Mouse (Mus musculus) urinary bladder, postnatal 10 days (tissue): ENCODE results near the gene Hdc.

Experiments used
- DNase-seq: peaks from one replicate; pipeline ENCODE4 v3.0.0; 2022; ENCODE audit warnings: low spot score

Gene Hdc

DNA sequence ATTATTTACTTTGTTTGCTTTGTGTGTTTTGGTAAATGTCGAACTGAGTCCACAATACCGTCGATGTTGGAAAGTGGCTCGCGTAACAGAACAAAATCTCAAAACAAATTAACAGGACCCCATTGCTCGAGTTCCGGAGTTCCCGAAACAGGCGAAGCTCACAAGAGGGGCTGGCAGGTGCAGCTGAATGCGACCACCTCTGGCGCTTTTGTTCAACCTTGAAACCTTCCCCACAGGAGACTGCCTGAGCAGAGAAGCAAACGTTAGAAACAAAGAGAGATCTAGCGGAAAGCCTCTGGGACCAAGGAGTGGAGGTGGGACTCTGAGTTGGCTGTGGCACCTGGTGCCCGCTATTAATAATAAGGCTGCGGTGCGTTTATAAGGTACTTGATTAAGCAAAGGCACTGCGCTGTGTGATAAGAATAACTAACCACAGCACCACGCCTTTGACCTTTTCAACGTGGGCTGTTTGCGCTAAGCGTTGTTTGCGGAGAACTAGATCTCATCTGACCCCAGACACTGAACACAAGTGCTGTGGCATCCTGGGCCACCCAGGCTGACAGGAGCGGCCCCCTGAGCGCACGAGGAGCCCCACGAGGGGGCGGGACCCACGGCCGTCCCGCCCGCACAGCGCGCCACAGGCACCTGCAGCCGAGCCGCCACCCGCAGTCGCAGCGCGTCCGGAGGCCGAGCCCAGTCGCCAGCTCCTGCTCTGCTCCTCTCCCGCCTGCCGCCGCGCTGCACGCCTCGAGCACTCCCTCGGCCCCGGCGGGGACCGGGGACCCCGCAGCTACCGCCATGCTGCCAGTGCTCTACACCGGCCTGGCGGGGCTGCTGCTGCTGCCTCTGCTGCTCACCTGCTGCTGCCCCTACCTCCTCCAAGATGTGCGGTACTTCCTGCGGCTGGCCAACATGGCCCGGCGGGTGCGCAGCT lies 66.5 kb downstream of the Hdc start, which contains the start of gene Slc27a2:
Gene Slc27a2 (plus strand): TSS at position 51 of the 934 bp plus-strand sequence.
- DNase-seq: no peak

DNA sequence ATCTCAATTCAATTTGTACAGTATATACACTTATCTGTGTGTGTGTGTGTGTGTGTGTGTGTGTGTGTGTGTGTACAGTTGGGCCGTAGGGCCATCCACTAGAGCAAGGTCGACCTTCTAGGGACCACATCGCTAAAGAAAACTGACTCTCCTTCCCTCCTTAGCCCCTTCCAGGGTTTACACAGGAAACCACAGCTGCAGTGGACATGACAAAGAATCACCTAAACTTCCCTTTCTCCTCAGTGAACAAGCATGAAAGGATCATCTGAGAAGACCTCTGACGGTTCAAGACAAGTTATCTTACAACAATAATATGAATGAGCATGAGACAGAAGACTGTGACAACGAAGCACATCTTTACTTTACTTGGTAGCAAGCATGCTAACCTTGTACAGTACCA lies 67.2 kb downstream of the Hdc start:
- DNase-seq: no peak

DNA sequence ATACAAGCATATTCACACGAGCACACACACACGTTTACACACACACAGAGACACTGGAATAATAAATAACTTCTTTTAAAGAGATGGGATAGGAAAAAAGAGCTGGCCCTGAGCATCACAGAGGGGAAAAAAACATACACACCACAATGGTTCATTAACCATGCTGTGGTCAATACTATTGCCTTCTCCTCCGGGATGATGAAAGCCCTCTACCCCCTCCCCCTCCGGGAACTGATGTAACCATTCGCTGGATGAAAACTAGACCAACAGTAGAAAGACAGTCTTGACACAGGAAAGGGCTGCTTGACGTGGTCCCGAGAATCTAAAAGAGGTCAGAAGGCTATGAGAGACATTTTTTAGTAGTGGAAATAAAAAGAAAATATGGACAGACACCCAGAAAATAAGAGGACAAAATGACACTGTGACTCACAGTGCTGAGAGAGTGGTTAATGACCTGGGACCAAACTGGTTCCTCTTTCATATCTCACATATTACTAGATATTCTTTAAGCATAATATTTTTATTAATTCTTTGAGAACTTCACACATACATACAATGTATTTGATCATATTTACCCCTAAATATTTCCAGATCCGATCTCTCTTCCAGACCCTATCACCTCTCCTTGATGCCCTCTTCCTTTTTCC lies 67.7 kb downstream of the Hdc start:
- no peak for DNase-seq

DNA sequence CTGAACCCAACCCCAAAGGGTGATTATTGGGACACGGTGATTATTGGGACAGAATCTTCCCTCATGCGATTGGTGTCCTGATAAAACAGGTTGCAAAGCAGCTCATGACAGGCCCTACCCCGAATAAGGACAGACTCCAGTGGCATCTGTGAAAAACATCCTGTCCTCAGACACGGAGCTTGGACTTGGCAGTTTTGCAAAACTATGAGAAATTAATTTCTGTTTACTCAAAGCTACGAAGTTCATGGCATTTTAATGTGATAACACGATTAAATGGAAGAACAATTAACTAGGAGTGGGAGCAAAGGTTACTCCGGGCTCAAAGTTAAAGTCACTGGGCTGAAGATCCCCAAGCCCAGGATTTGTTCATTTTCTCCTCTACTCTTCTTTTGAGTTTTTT lies 69.4 kb downstream of the Hdc start:
- DNase-seq: no peak

DNA sequence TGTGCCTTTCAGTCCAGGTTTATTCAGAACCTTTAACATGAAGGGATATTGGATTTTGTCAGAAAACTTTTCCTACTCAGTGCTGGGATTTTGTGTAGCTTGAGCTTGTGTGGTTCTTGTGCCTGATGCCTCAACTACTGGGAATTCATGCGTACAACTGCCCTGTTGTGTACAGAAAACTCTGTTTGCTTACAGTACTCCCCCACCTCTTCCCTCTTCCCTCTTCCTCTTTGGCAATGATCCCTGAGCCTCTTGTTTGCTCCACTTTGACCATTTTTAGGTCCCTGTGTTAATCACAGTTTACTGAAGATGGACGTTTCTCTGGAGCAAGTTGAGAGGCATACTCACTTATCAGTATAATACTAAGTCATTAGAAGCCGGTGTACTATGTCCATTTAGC lies 72.7 kb downstream of the Hdc start:
- no peak for DNase-seq

GRCm38 (mm10) chr2:126545297-126545696 lies 73.8 kb downstream of the Hdc start:
- DNase-seq: no peak
